Mouse (Mus musculus) ES-Bruce4 (cell line): Measurements from ENCODE around the gene Fto.

Source experiments
- CTCF ChIP-seq: IDR thresholded peaks from one replicate; pipeline ENCODE4 v1.8.1; 2011; ENCODE audit warnings: low read depth, low read length
- EP300 ChIP-seq: IDR thresholded peaks from 2 replicates; pipeline ENCODE4 v1.6.1; 2011; ENCODE audit warnings: low read depth, low read length; ENCODE audit not compliant: insufficient read depth
- POLR2A ChIP-seq: IDR thresholded peaks from one replicate; pipeline ENCODE4 v1.8.1; 2011; ENCODE audit warnings: low read length; ENCODE audit not compliant: insufficient read depth

DNA sequence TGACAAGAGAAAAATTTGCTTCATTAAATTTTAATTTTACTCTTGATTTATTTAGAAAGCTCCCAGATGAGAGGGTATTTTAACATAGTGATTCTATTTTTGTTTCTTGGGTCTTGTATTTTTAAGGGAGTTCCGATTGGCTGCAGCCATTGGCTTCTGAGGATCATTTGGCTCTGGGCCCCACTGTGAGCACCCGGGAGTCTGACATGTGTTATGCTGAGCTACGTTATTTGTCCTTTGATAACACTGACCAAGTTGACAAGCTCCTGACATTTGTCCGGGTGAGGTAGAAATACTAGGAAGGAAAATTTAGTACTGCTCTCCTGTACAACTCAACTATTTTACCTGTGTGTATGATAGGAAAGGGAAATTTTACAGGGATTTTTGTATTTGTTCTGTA, 58.7 kb downstream of the Fto start:
- TF ChIP-seq POLR2A (no peak), CTCF (no peak), EP300 (no peak)
